Mouse (Mus musculus): ENCODE measurements around the gene Nr2e1. TPM values are rescaled to one million over a fixed set of nuclear protein-coding genes. Genes with fewer than 3 reads are reported as not detected.

Nr2e1 gene
- polyA plus RNA-seq, 1 experiment = 0.51 TPM

DNA sequence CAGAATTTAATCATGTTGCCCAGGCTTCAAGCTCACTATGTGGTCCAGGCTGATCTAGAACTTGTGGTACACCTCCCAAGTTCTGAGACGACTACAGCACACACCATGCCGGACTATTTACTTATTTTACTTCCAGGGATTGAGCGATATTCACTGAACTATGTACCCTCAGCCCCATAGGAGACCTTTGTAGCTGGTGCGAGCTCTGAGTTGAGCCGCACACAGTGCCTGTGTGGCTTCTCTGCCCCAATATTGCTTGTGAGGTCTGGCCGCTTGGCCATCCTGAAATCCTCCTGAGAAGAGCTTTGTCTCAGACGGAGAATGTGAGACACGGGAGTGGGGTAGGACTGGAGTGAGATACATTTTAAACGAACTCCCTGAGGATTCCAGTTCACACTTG lies 31.3 kb upstream of the Nr2e1 start:
- Histone ChIP-seq H3K27ac (ENCODE audit: control insufficient read depth, insufficient read depth, low read depth, low read length) (no peak overlapping the region), H3K4me3 (ENCODE audit: control insufficient read depth, low read depth, low read length) (peak overlapping the region; percentile 75), H3K4me1 (ENCODE audit: control insufficient read depth, insufficient read depth, low read length) (peaks cover 4% of the 10 kb centered on the region), H3K36me3 (ENCODE audit: control insufficient read depth, insufficient read depth, low read length) (no peaks in the 10 kb centered on the region), H3K27me3 (ENCODE audit: control insufficient read depth, insufficient read depth, low read length) (peaks cover 4% of the 10 kb centered on the region)
- TF ChIP-seq CTCF (IDR thresholded peaks at IDR 0.05; ENCODE audit: control insufficient read depth, insufficient read depth, insufficient replicate concordance, low read depth, low read length) (no peak), POLR2A (IDR thresholded peaks at IDR 0.05; ENCODE audit: control insufficient read depth, low read depth, low read length) (no peak)

DNA sequence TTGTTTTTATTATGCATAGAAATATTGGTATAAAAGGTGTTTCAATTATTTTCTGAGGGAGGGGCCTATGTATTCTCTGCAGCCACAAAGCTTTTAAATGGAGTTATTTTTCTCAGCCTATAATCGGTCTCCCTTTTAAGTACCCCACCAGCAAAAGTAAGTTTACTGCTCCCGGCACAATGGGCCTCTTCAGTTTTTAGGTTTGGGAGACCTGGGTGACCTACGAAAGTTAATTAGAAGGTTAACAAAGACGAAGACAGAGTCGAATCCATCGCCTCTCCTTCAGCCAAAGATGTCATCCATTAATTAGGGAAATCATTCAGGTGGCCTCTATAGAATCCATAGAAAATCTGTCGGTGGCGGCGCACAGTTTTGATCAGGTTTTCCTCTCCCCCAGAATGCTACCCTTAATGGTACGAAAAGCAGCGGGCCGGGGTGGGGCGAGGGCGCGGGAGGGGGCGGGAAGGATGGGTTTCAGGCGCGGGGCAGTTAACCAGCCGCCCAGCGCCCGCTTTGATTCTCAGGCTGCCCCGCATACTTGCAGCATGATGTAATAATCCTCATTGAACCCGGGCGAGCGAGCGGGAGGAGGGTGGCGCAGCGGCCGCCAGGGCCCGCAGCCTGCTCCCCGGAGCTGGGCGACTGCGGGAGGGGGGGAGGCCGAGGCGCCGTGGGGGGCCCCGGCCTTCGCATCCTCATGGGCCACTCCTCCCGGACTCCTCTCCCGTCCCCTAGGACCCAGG lies 30.4 kb upstream of the Nr2e1 start:
- TF ChIP-seq CTCF (IDR thresholded peaks at IDR 0.05; ENCODE audit: control insufficient read depth, insufficient read depth, insufficient replicate concordance, low read depth, low read length) (no peak), POLR2A (IDR thresholded peaks at IDR 0.05; ENCODE audit: control insufficient read depth, low read depth, low read length) (no peak)
- Histone ChIP-seq H3K36me3 (ENCODE audit: control insufficient read depth, insufficient read depth, low read length) (no peaks in the 10 kb centered on the region), H3K27ac (ENCODE audit: control insufficient read depth, insufficient read depth, low read depth, low read length) (no peak overlapping the region), H3K27me3 (ENCODE audit: control insufficient read depth, insufficient read depth, low read length) (peaks cover 4% of the 10 kb centered on the region), H3K4me1 (ENCODE audit: control insufficient read depth, insufficient read depth, low read length) (peaks cover 4% of the 10 kb centered on the region), H3K4me3 (ENCODE audit: control insufficient read depth, low read depth, low read length) (peak overlapping the region; percentile 82)

DNA sequence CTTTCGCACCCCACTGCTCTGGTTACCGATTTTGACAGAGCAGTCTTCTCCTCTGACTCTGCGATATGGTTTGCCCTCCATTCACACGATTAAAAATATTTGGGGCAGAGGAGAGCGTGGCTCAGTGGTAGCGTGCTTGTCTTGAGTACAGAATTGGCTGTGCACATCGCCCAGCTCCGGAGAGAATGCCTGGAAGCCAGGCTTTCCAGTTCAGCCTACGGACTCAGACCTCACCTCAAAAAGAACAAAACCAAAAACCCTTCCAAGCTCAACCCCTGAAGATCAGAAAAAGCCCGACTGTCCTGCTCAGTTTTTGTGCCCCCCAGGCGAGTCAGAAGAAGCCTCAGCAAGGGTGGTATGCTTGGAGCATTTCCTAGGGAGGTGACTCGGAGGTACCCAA lies 29.6 kb upstream of the Nr2e1 start:
- Histone ChIP-seq H3K27me3 (ENCODE audit: control insufficient read depth, insufficient read depth, low read length) (peaks cover 4% of the 10 kb centered on the region), H3K36me3 (ENCODE audit: control insufficient read depth, insufficient read depth, low read length) (no peaks in the 10 kb centered on the region), H3K4me1 (ENCODE audit: control insufficient read depth, insufficient read depth, low read length) (peaks cover 4% of the 10 kb centered on the region), H3K27ac (ENCODE audit: control insufficient read depth, insufficient read depth, low read depth, low read length) (no peak overlapping the region), H3K4me3 (ENCODE audit: control insufficient read depth, low read depth, low read length) (peak overlapping the region; percentile 56)
- TF ChIP-seq CTCF (IDR thresholded peaks at IDR 0.05; ENCODE audit: control insufficient read depth, insufficient read depth, insufficient replicate concordance, low read depth, low read length) (no peak), POLR2A (IDR thresholded peaks at IDR 0.05; ENCODE audit: control insufficient read depth, low read depth, low read length) (no peak)

DNA sequence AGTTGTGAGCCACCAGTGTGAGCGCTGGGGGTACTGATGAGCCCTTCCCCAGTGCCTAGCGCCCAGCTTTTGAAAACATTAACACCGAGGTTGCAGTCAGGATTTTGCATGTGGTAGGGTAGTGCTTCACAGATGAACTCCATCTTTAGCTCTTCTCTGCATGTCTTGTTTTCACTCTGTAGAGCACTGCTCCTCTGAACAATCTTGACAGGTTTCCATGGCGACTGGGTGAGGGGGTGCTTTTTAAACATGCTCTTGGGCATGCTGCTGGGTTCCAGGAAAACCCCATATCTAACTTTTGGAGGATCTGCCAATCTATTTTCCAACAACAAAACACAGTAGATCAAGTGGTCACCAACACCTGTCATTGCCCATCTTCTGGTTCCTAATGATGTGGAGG lies 23.3 kb upstream of the Nr2e1 start:
- Histone ChIP-seq H3K36me3 (ENCODE audit: control insufficient read depth, insufficient read depth, low read length) (no peaks in the 10 kb centered on the region), H3K27ac (ENCODE audit: control insufficient read depth, insufficient read depth, low read depth, low read length) (no peak overlapping the region), H3K27me3 (ENCODE audit: control insufficient read depth, insufficient read depth, low read length) (no peaks in the 10 kb centered on the region), H3K4me3 (ENCODE audit: control insufficient read depth, low read depth, low read length) (no peak overlapping the region), H3K4me1 (ENCODE audit: control insufficient read depth, insufficient read depth, low read length) (no peaks in the 10 kb centered on the region; the same call in 1 of the 2 replicates)
- TF ChIP-seq POLR2A (IDR thresholded peaks at IDR 0.05; ENCODE audit: control insufficient read depth, low read depth, low read length) (no peak), CTCF (IDR thresholded peaks at IDR 0.05; ENCODE audit: control insufficient read depth, insufficient read depth, insufficient replicate concordance, low read depth, low read length) (no peak)

DNA sequence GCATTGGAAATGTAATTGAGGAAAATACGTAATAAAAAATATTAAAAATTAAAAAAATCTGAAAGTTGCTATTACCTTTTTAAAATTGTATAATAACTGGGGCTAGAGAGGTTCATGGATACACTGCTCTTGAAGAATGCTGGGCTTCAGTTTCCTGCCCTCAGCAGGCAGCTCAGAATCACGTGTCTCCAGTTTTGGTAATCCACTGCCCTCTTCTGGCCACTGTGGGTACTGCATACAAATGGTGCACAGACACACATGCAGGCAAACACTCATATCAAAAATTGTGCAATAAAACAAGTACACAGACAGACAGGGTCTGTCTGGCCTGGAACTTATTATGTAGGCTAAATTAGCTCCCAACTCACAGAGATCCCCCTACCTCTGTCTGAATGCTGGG lies 21.4 kb upstream of the Nr2e1 start:
- H3K27ac ChIP-seq (ENCODE audit: control insufficient read depth, insufficient read depth, low read depth, low read length) = no peak overlapping the region
- TF ChIP-seq POLR2A (IDR thresholded peaks at IDR 0.05; ENCODE audit: control insufficient read depth, low read depth, low read length) (no peak), CTCF (IDR thresholded peaks at IDR 0.05; ENCODE audit: control insufficient read depth, insufficient read depth, insufficient replicate concordance, low read depth, low read length) (peak; percentile 86; the same call in 1 of the 2 replicates)
- H3K4me1 ChIP-seq (ENCODE audit: control insufficient read depth, insufficient read depth, low read length) = peaks cover 3% of the 10 kb centered on the region
- no peaks in the 10 kb centered on the region for H3K36me3 ChIP-seq (ENCODE audit: control insufficient read depth, insufficient read depth, low read length)
- H3K4me3 ChIP-seq (ENCODE audit: control insufficient read depth, low read depth, low read length) = no peak overlapping the region
- H3K27me3 ChIP-seq (ENCODE audit: control insufficient read depth, insufficient read depth, low read length) = no peaks in the 10 kb centered on the region

DNA sequence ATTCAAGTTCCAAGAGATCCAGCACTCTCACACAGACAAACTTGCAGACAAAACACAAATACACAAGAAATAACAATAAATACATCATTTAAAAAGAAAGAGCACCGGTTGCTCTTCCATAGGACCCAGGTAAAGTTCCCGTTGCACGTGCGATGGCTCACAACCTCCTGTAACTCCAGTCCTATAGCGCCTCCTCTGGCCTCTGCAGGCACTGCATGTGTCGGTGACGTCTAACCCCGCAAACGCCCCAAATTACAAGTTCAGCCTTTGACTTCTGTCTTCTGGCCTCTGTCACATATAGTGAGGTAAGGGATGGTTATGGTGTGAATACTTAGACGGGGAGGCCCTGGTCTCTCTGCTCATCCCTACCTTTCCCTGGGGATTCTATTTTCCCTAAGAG lies 18.1 kb upstream of the Nr2e1 start:
- Histone ChIP-seq H3K27ac (ENCODE audit: control insufficient read depth, insufficient read depth, low read depth, low read length) (no peak overlapping the region), H3K4me3 (ENCODE audit: control insufficient read depth, low read depth, low read length) (no peak overlapping the region), H3K27me3 (ENCODE audit: control insufficient read depth, insufficient read depth, low read length) (no peaks in the 10 kb centered on the region), H3K4me1 (ENCODE audit: control insufficient read depth, insufficient read depth, low read length) (peaks cover 3% of the 10 kb centered on the region), H3K36me3 (ENCODE audit: control insufficient read depth, insufficient read depth, low read length) (no peaks in the 10 kb centered on the region)
- TF ChIP-seq CTCF (IDR thresholded peaks at IDR 0.05; ENCODE audit: control insufficient read depth, insufficient read depth, insufficient replicate concordance, low read depth, low read length) (peak; percentile 92), POLR2A (IDR thresholded peaks at IDR 0.05; ENCODE audit: control insufficient read depth, low read depth, low read length) (no peak)

DNA sequence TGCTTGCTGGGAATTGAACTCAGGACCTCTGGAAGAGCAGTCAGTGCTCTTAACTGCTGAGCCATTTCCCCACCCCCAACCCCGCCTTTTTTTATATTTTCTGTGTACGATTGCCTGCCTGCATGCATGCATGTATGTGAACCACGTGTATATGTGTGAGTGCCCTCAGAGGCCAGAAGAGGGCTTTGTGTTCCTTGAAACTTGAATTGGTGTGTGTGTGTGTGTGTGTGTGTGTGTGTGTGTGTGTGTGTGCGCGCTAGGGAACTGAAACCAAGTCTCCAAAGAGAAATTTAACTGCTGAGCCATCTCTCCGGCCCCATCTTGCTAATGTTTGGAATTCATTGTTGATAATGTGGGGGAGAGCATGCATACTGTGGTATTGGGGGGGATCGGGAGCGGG lies 15.2 kb upstream of the Nr2e1 start:
- no peaks in the 10 kb centered on the region for H3K27me3 ChIP-seq (ENCODE audit: control insufficient read depth, insufficient read depth, low read length)
- H3K36me3 ChIP-seq (ENCODE audit: control insufficient read depth, insufficient read depth, low read length) = no peaks in the 10 kb centered on the region
- H3K4me1 ChIP-seq (ENCODE audit: control insufficient read depth, insufficient read depth, low read length) = peaks cover 3% of the 10 kb centered on the region
- H3K4me3 ChIP-seq (ENCODE audit: control insufficient read depth, low read depth, low read length) = no peak overlapping the region
- no peak overlapping the region for H3K27ac ChIP-seq (ENCODE audit: control insufficient read depth, insufficient read depth, low read depth, low read length)
- TF ChIP-seq CTCF (IDR thresholded peaks at IDR 0.05; ENCODE audit: control insufficient read depth, insufficient read depth, insufficient replicate concordance, low read depth, low read length) = no peak
- no peak for TF ChIP-seq POLR2A (IDR thresholded peaks at IDR 0.05; ENCODE audit: control insufficient read depth, low read depth, low read length)

All from testis, adult 2 months (tissue).